Mouse (Mus musculus) embryo, embryonic 11.5 days (tissue): ENCODE data around the gene Clspn.
"Not testable (repeated sequence)": the region's sequence is repeated elsewhere in the genome, so short reads cannot be mapped to it uniquely, and the experiment has no call there.

Experiments
- DNase-seq: peaks from one replicate; pipeline ENCODE4 v3.0.0-alpha.2; 2012; ENCODE audit warnings: low read depth, low spot score

Gene Clspn

GRCm38 (mm10) chr4:126556809-126557711 lies at the start of gene Clspn:
Gene Clspn (plus strand): TSS chr4:126556935.
- DNase-seq, result peak; percentile 83

- no peak for DNase-seq
These were observed 48.4 kb upstream of the Clspn start for GRCm38 (mm10) chr4:126508110-126508899.

GRCm38 (mm10) chr4:126509072-126509471 lies 47.7 kb upstream of the Clspn start:
- no peak for DNase-seq

GRCm38 (mm10) chr4:126511013-126511412 lies 45.7 kb upstream of the Clspn start:
- DNase-seq, result no peak

GRCm38 (mm10) chr4:126512308-126513066 lies 44.2 kb upstream of the Clspn start:
- no peak for DNase-seq

- DNase-seq, result no peak
These were observed 30.6 kb upstream of the Clspn start for GRCm38 (mm10) chr4:126526164-126526563.

- no peak for DNase-seq
These were observed 29.9 kb upstream of the Clspn start for GRCm38 (mm10) chr4:126526828-126527227.

GRCm38 (mm10) chr4:126532292-126532691 lies 24.4 kb upstream of the Clspn start:
- no peak for DNase-seq

GRCm38 (mm10) chr4:126532827-126533728 lies 23.7 kb upstream of the Clspn start, which contains the start of gene Ago4:
Gene Ago4 (minus strand): TSS chr4:126533472.
- DNase-seq, result peak; percentile 46

GRCm38 (mm10) chr4:126533729-126534070 lies 23.0 kb upstream of the Clspn start:
- no peak for DNase-seq

- not testable (repeated sequence) for DNase-seq
These were observed 21.1 kb upstream of the Clspn start for GRCm38 (mm10) chr4:126535631-126536030.

GRCm38 (mm10) chr4:126536865-126537264 lies 19.9 kb upstream of the Clspn start:
- no peak for DNase-seq

GRCm38 (mm10) chr4:126540487-126541071 lies 16.2 kb upstream of the Clspn start:
- no peak for DNase-seq

GRCm38 (mm10) chr4:126542838-126543237 lies 13.9 kb upstream of the Clspn start:
- no peak for DNase-seq

- DNase-seq, result no peak
These were observed 11.7 kb upstream of the Clspn start for GRCm38 (mm10) chr4:126545016-126545415.

- DNase-seq, result no peak
These were observed 11.0 kb upstream of the Clspn start for GRCm38 (mm10) chr4:126545703-126546102.

- no peak for DNase-seq
These were observed 10.6 kb upstream of the Clspn start for GRCm38 (mm10) chr4:126546183-126546582.

- no peak for DNase-seq
These were observed 4.6 kb upstream of the Clspn start for GRCm38 (mm10) chr4:126552136-126552535.

GRCm38 (mm10) chr4:126553105-126553504 lies 3.6 kb upstream of the Clspn start:
- no peak for DNase-seq

- DNase-seq, result no peak
These were observed 3.0 kb upstream of the Clspn start for GRCm38 (mm10) chr4:126553685-126554084.
